Mouse (Mus musculus) bone marrow macrophage, adult 2 months (primary cell): ENCODE results near the gene Neto2.

Source experiments
- CTCF ChIP-seq: IDR thresholded peaks from 2 replicates; pipeline ENCODE4 v1.5.1; 2012; ENCODE audit warnings: low read depth, mild to moderate bottlenecking, low read length, moderate library complexity
- POLR2A ChIP-seq: IDR thresholded peaks from 2 replicates; pipeline ENCODE4 v1.6.1; 2012; ENCODE audit warnings: mild to moderate bottlenecking, low read depth, low read length, borderline replicate concordance

GRCm38 (mm10) chr8:85661995-85662394 lies 38.7 kb downstream of the Neto2 start:
- TF ChIP-seq POLR2A, result no peak
- no peak for TF ChIP-seq CTCF
